Mouse (Mus musculus): Measurements from ENCODE around the gene Tanc2.

- TF ChIP-seq MAFK (IDR thresholded peaks at IDR 0.05; ENCODE audit: borderline replicate concordance, low read depth, low read length), result no peak
- no peak for TF ChIP-seq ZC3H11A (IDR thresholded peaks at IDR 0.05; ENCODE audit: low read depth, low read length)
- no peak for TF ChIP-seq CTCF (IDR thresholded peaks at IDR 0.05 in 2 of 3, conservative IDR thresholded peaks at IDR 0.05 in 1 of 3; ENCODE audit: control insufficient read depth in 1 of 3, insufficient read depth in 1 of 3, low read depth in 2 of 3, low read length in 3 of 3, poor library complexity in 1 of 3, severe bottlenecking in 1 of 3)
- no peak for TF ChIP-seq ZNF384 (IDR thresholded peaks at IDR 0.05; ENCODE audit: low read depth, low read length)
- TF ChIP-seq GABPA (IDR thresholded peaks at IDR 0.05; ENCODE audit: low read depth, low read length), result no peak
- no peak for TF ChIP-seq POLR2A (IDR thresholded peaks at IDR 0.05; ENCODE audit: control insufficient read depth in 1 of 2, insufficient read depth in 1 of 2, low read depth in 1 of 2, low read length in 2 of 2, poor library complexity in 1 of 2)
- TF ChIP-seq ZMIZ1 (IDR thresholded peaks at IDR 0.05; ENCODE audit: low read depth, low read length), result no peak
Measured at GRCm38 (mm10) chr11:105952111-105952510, 362.3 kb downstream of the Tanc2 start.

All from MEL (cell line).